Mouse (Mus musculus): ENCODE measurements around the gene Cux2.

Gene Cux2

GRCm38 (mm10) chr5:122016744-122017143 is 33.2 kb downstream of the Cux2 start:
- no peak for DNase-seq (ENCODE audit: low spot score)

- DNase-seq (ENCODE audit: low spot score): no peak
Measured at GRCm38 (mm10) chr5:122015149-122015548, 34.8 kb downstream of the Cux2 start.

GRCm38 (mm10) chr5:122014671-122015070 is 35.2 kb downstream of the Cux2 start:
- no peak for DNase-seq (ENCODE audit: low spot score)

- DNase-seq (ENCODE audit: low spot score): no peak
Measured at GRCm38 (mm10) chr5:122011289-122011688, 38.6 kb downstream of the Cux2 start.

GRCm38 (mm10) chr5:122007946-122008441 is 41.9 kb downstream of the Cux2 start:
- no peak for DNase-seq (ENCODE audit: low spot score)

- DNase-seq (ENCODE audit: low spot score): no peak
Measured at GRCm38 (mm10) chr5:122003460-122003859, 46.4 kb downstream of the Cux2 start.

- DNase-seq (ENCODE audit: low spot score): no peak
Measured at GRCm38 (mm10) chr5:122002148-122002547, 47.8 kb downstream of the Cux2 start.

- DNase-seq (ENCODE audit: low spot score): no peak
Measured at GRCm38 (mm10) chr5:122001311-122001710, 48.6 kb downstream of the Cux2 start.

- no peak for DNase-seq (ENCODE audit: low spot score)
Measured at GRCm38 (mm10) chr5:122000381-122000780, 49.5 kb downstream of the Cux2 start.

GRCm38 (mm10) chr5:121998981-121999795 is 50.7 kb downstream of the Cux2 start:
- DNase-seq (ENCODE audit: low spot score): peak; percentile 73

- no peak for DNase-seq (ENCODE audit: low spot score)
Measured at GRCm38 (mm10) chr5:121998281-121998680, 51.6 kb downstream of the Cux2 start.

- DNase-seq (ENCODE audit: low spot score): no peak
Measured at GRCm38 (mm10) chr5:121996701-121997100, 53.2 kb downstream of the Cux2 start.

- no peak for DNase-seq (ENCODE audit: low spot score)
Measured at GRCm38 (mm10) chr5:121994808-121995207, 55.1 kb downstream of the Cux2 start.

GRCm38 (mm10) chr5:121991914-121992313 is 58.0 kb downstream of the Cux2 start:
- DNase-seq (ENCODE audit: low spot score): no peak

GRCm38 (mm10) chr5:121985855-121986254 is 64.0 kb downstream of the Cux2 start:
- DNase-seq (ENCODE audit: low spot score): no peak

GRCm38 (mm10) chr5:121981650-121982131 is 68.2 kb downstream of the Cux2 start:
- DNase-seq (ENCODE audit: low spot score): no peak

- DNase-seq (ENCODE audit: low spot score): no peak
Measured at GRCm38 (mm10) chr5:121976331-121976730, 73.6 kb downstream of the Cux2 start.

- DNase-seq (ENCODE audit: low spot score): no peak
Measured at GRCm38 (mm10) chr5:121973541-121973940, 76.4 kb downstream of the Cux2 start.

- DNase-seq (ENCODE audit: low spot score): no peak
Measured at GRCm38 (mm10) chr5:121972680-121973192, 77.2 kb downstream of the Cux2 start.

- no peak for DNase-seq (ENCODE audit: low spot score)
Measured at GRCm38 (mm10) chr5:121968999-121969398, 80.9 kb downstream of the Cux2 start.

GRCm38 (mm10) chr5:121968416-121968815 is 81.5 kb downstream of the Cux2 start:
- DNase-seq (ENCODE audit: low spot score): peak; percentile 21

- no peak for DNase-seq (ENCODE audit: low spot score)
Measured at GRCm38 (mm10) chr5:121967520-121967919, 82.4 kb downstream of the Cux2 start.

- DNase-seq (ENCODE audit: low spot score): no peak
Measured at GRCm38 (mm10) chr5:121966940-121967339, 83.0 kb downstream of the Cux2 start.
